Mouse (Mus musculus): Measurements from ENCODE around the gene Tmem156.

GRCm38 (mm10) chr5:65059806-65060205 lies 32.1 kb downstream of the Tmem156 start:
- TF ChIP-seq CTCF (IDR thresholded peaks at IDR 0.05; ENCODE audit: low read depth): no peak
- TF ChIP-seq EP300 (optimal IDR thresholded peaks at IDR 0.05): no peak

All from stomach, postnatal 0 days (tissue).